Mouse (Mus musculus) ES-E14 (cell line): Measurements from ENCODE around the gene Grb10.

Experiments
- CHD2 ChIP-seq: IDR thresholded peaks from 2 replicates; pipeline ENCODE4 v1.6.1; 2014; ENCODE audit warnings: mild to moderate bottlenecking, low read depth, low read length, inconsistent platforms
- MAFK ChIP-seq: IDR thresholded peaks from 2 replicates; pipeline ENCODE4 v1.6.1; 2014; ENCODE audit warnings: mild to moderate bottlenecking, low read depth, low read length, inconsistent platforms; ENCODE audit not compliant: insufficient read depth
- ZNF384 ChIP-seq: IDR thresholded peaks from 2 replicates; pipeline ENCODE4 v1.6.1; 2012; ENCODE audit warnings: low read depth, low read length, inconsistent platforms

DNA sequence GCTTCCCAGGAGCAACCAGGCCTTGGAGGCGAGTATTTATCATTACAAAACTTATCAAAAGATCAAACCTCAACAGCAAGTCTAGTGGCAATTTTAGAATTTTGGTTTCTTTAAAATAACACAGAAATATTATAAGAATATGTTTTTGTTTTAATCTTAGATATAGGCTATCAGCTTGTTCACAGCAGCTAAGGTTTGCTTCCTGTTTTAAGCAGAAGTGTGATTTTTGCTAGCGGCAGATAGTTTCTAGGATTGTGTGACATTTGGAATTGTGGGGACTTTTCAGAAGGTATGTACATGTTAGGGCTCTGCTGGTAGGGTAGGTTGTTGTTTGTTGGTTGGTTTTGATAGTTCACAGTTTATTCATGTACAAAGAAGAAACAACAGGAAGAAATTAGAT lies 143.0 kb downstream of the Grb10 start:
- TF ChIP-seq CHD2 (no peak), ZNF384 (no peak), MAFK (no peak)
